8 mouse cellular contexts compared by ENCODE assay signal in genomic region chr15:89430341-89430740, GRCm38 (mm10). TPM values are rescaled to one million over a fixed set of nuclear protein-coding genes. Genes with fewer than 3 reads are reported as not detected.
DNase-seq lines count a peak whose midpoint lies in the region; ATAC-seq and TF ChIP-seq lines count a peak whose summit lies in the region.

No protein-coding gene starts in this region.

- DNase-seq in cerebellum, adult 11 months = peak; percentile 41
- no peak for DNase-seq in cerebellum, postnatal 4 days (ENCODE audit: low spot score in 2 of 2)
- DNase-seq in spleen, adult 2 months (ENCODE audit: low read depth in 1 of 2, low spot score in 2 of 2) = no peak
- DNase-seq in spleen, adult 18-20 months = no peak
- peak; percentile 29 for DNase-seq in midbrain, embryonic 14.5 days
- DNase-seq in thymus, postnatal 4 days = no peak

- H3K4me2 ChIP-seq in hindbrain, embryonic 12.5 days (replicated peaks) = peak overlapping the region; percentile 92
- peak overlapping the region; percentile 97 for H3K4me2 ChIP-seq in midbrain, embryonic 14.5 days (ENCODE audit: low read length)

- peaks cover 12% of the 10 kb centered on the region for H3K36me3 ChIP-seq in spleen, adult 2 months (ENCODE audit: control insufficient read depth, insufficient read depth, low read length)
- H3K36me3 ChIP-seq in hindbrain, embryonic 12.5 days = peaks cover 25% of the 10 kb centered on the region
- peaks cover 25% of the 10 kb centered on the region for H3K36me3 ChIP-seq in midbrain, embryonic 14.5 days (ENCODE audit: control insufficient read depth, insufficient read depth, low read length)

- H3K27ac ChIP-seq in spleen, adult 2 months (ENCODE audit: insufficient read depth, low read length) = peak overlapping the region; percentile 100
- peak overlapping the region; percentile 96 for H3K27ac ChIP-seq in hindbrain, embryonic 12.5 days
- peak overlapping the region; percentile 96 for H3K27ac ChIP-seq in midbrain, embryonic 14.5 days (replicated peaks; ENCODE audit: low read depth, low read length)

- no peaks in the 10 kb centered on the region for H3K27me3 ChIP-seq in spleen, adult 2 months (ENCODE audit: control insufficient read depth, insufficient read depth, low read length)
- no peaks in the 10 kb centered on the region for H3K27me3 ChIP-seq in hindbrain, embryonic 12.5 days
- H3K27me3 ChIP-seq in midbrain, embryonic 14.5 days (ENCODE audit: control insufficient read depth, insufficient read depth, low read length) = no peaks in the 10 kb centered on the region

- TF ChIP-seq POLR2A in spleen, adult 2 months (IDR thresholded peaks at IDR 0.05; ENCODE audit: low read depth, low read length) = no peak

- H3K9ac ChIP-seq in hindbrain, embryonic 12.5 days = peak overlapping the region; percentile 82
- H3K9ac ChIP-seq in midbrain, embryonic 14.5 days (replicated peaks; ENCODE audit: low read length) = peak overlapping the region; percentile 79; the same call in 1 of the 2 replicates

- no peak for TF ChIP-seq CTCF in spleen, adult 2 months (IDR thresholded peaks at IDR 0.05; ENCODE audit: extremely low read depth, insufficient read depth, insufficient read length, insufficient replicate concordance)

- peak overlapping the region; percentile 94 for H3K4me3 ChIP-seq in spleen, adult 2 months (ENCODE audit: extremely low read depth, insufficient read depth, insufficient read length)
- peak overlapping the region; percentile 75 for H3K4me3 ChIP-seq in hindbrain, embryonic 12.5 days
- H3K4me3 ChIP-seq in midbrain, embryonic 14.5 days (replicated peaks; ENCODE audit: low read depth, low read length) = peak overlapping the region; percentile 84

- H3K9me3 ChIP-seq in hindbrain, embryonic 12.5 days (replicated peaks) = no peaks in the 10 kb centered on the region
- no peaks in the 10 kb centered on the region for H3K9me3 ChIP-seq in midbrain, embryonic 14.5 days (ENCODE audit: control insufficient read depth, low read length)

- peaks cover 7% of the 10 kb centered on the region for H3K4me1 ChIP-seq in spleen, adult 2 months (ENCODE audit: control insufficient read depth, insufficient read depth, insufficient read length)
- peaks cover 22% of the 10 kb centered on the region for H3K4me1 ChIP-seq in hindbrain, embryonic 12.5 days
- peaks cover 7% of the 10 kb centered on the region; the same call in 1 of the 2 replicates for H3K4me1 ChIP-seq in midbrain, embryonic 14.5 days (ENCODE audit: control insufficient read depth, insufficient read depth, low read length)

- no peak for ATAC-seq in hindbrain, embryonic 12.5 days (ENCODE audit: low FRiP score)
- ATAC-seq in midbrain, embryonic 14.5 days (ENCODE audit: low FRiP score, low TSS enrichment) = no peak
- ATAC-seq in inflammation-experienced regulatory T-cells, adult 6 months = no peak

- WGBS in spleen, adult 2 months = 29% methylated on average over 6 of the region's 6 CpGs
- 46% methylated on average over 6 of the region's 6 CpGs for WGBS in hindbrain, embryonic 12.5 days
- 47% methylated on average over 6 of the region's 6 CpGs for WGBS in midbrain, embryonic 14.5 days

RNA-seq across cellular contexts. Expression of gene Chkb, which starts 0.6 kb away (rescaled TPM):
- polyA plus RNA-seq in spleen, adult 2 months (2012; rRNA removed) = 62.6 and 72.1 TPM in 2 replicates
- polyA plus RNA-seq in hindbrain, embryonic 12.5 days (2016; fragmentation: Nextera tagmentation; extraction: Ambion mirVana) = 67.4 and 72.0 TPM in 2 replicates
- polyA plus RNA-seq in midbrain, embryonic 14.5 days (2014; fragmentation: Nextera tagmentation; extraction: Ambion mirVana) = 76.3 and 84.0 TPM in 2 replicates
- polyA plus RNA-seq in inflammation-experienced regulatory T-cells, adult 6 months (2017; shearing (Covaris generic)) = 10 to 100 TPM; 45.1 to 62.2 (median 57.2) TPM

RNA-seq across cellular contexts. Expression of gene Gm44502, which starts 0.8 kb away (rescaled TPM):
- 2.0 and 2.2 TPM in 2 replicates for polyA plus RNA-seq in spleen, adult 2 months (2012; rRNA removed)
- not detected in 2 replicates for polyA plus RNA-seq in hindbrain, embryonic 12.5 days (2016; fragmentation: Nextera tagmentation; extraction: Ambion mirVana)
- polyA plus RNA-seq in midbrain, embryonic 14.5 days (2014; fragmentation: Nextera tagmentation; extraction: Ambion mirVana) = not detected in 2 replicates
- polyA plus RNA-seq in inflammation-experienced regulatory T-cells, adult 6 months (2017; shearing (Covaris generic)) = under 1 TPM in 1 of 3 experiments, not detected in 2; 0.28 TPM

RNA-seq across cellular contexts. Expression of gene C730034F03Rik, which starts 1.0 kb away (rescaled TPM):
- polyA plus RNA-seq in spleen, adult 2 months (2012; rRNA removed) = 0.75 and 0.82 TPM in 2 replicates
- 4.1 and 4.6 TPM in 2 replicates for polyA plus RNA-seq in hindbrain, embryonic 12.5 days (2016; fragmentation: Nextera tagmentation; extraction: Ambion mirVana)
- 3.5 and 4.6 TPM in 2 replicates for polyA plus RNA-seq in midbrain, embryonic 14.5 days (2014; fragmentation: Nextera tagmentation; extraction: Ambion mirVana)
- polyA plus RNA-seq in inflammation-experienced regulatory T-cells, adult 6 months (2017; shearing (Covaris generic)) = 1 to 10 TPM; 4.2 to 7.1 (median 6.1) TPM

RNA-seq across cellular contexts. Expression of gene Cpt1b, which starts 4.7 kb away (rescaled TPM):
- polyA plus RNA-seq in spleen, adult 2 months (2012; rRNA removed) = 1.7 and 1.8 TPM in 2 replicates
- 1.2 TPM in 2 replicates for polyA plus RNA-seq in hindbrain, embryonic 12.5 days (2016; fragmentation: Nextera tagmentation; extraction: Ambion mirVana)
- 0.97 and 1.5 TPM in 2 replicates for polyA plus RNA-seq in midbrain, embryonic 14.5 days (2014; fragmentation: Nextera tagmentation; extraction: Ambion mirVana)
- polyA plus RNA-seq in inflammation-experienced regulatory T-cells, adult 6 months (2017; shearing (Covaris generic)) = under 1 TPM; 0.15 to 0.82 (median 0.45) TPM

RNA-seq across cellular contexts. Expression of gene Syce3, which starts 20.0 kb away (rescaled TPM):
- polyA plus RNA-seq in spleen, adult 2 months (2012; rRNA removed) = not detected in 2 replicates
- polyA plus RNA-seq in hindbrain, embryonic 12.5 days (2016; fragmentation: Nextera tagmentation; extraction: Ambion mirVana) = not detected in 2 replicates
- not detected in 2 replicates for polyA plus RNA-seq in midbrain, embryonic 14.5 days (2014; fragmentation: Nextera tagmentation; extraction: Ambion mirVana)
- not detected for polyA plus RNA-seq in inflammation-experienced regulatory T-cells, adult 6 months (2017; shearing (Covaris generic))

Comparison
In these comparisons a context has a peak if more than half of its experiments do, and no peak if none do; other contexts are left out.
1. DNase-seq: peak in cerebellum, adult 11 months (single experiment) and midbrain, embryonic 14.5 days (single experiment); none in cerebellum, postnatal 4 days (0 of 2), spleen, adult 2 months (0 of 2), spleen, adult 18-20 months (0 of 2) and thymus, postnatal 4 days (single experiment).
2. Peak in every context shown above with its lines, with median percentiles within 50 percentile points of each other: H3K27ac ChIP-seq and H3K4me3 ChIP-seq.